Mouse (Mus musculus) right cerebral cortex, postnatal 25 days (tissue): ENCODE results near the gene Fubp3.

Source experiments
- DNase-seq: peaks from one replicate; pipeline ENCODE4 v3.0.0; 2022

Fubp3 gene

GRCm38 (mm10) chr2:31633531-31633930 is 61.1 kb downstream of the Fubp3 start:
- DNase-seq: no peak

GRCm38 (mm10) chr2:31635281-31636137 is 63.1 kb downstream of the Fubp3 start:
- no peak for DNase-seq

GRCm38 (mm10) chr2:31636138-31636741 is 63.8 kb downstream of the Fubp3 start:
- no peak for DNase-seq

GRCm38 (mm10) chr2:31636742-31637141 is 64.3 kb downstream of the Fubp3 start:
- DNase-seq: no peak

- DNase-seq: no peak
Measured at GRCm38 (mm10) chr2:31637311-31637710, 64.9 kb downstream of the Fubp3 start.

- no peak for DNase-seq
Measured at GRCm38 (mm10) chr2:31637807-31638206, 65.4 kb downstream of the Fubp3 start.

- DNase-seq: no peak
Measured at GRCm38 (mm10) chr2:31638581-31639465, 66.4 kb downstream of the Fubp3 start.

- no peak for DNase-seq
Measured at GRCm38 (mm10) chr2:31639466-31639760, 67.0 kb downstream of the Fubp3 start.

- no peak for DNase-seq
Measured at GRCm38 (mm10) chr2:31639901-31640608, 67.6 kb downstream of the Fubp3 start, which contains the start of gene Prdm12. Gene Prdm12 (plus strand): TSS chr2:31640037.

- DNase-seq: no peak
Measured at GRCm38 (mm10) chr2:31640609-31641507, 68.4 kb downstream of the Fubp3 start.

- DNase-seq: no peak
Measured at GRCm38 (mm10) chr2:31641508-31641830, 69.0 kb downstream of the Fubp3 start.

- DNase-seq: no peak
Measured at GRCm38 (mm10) chr2:31641929-31642328, 69.5 kb downstream of the Fubp3 start.

- peak; percentile 86 for DNase-seq
Measured at GRCm38 (mm10) chr2:31653971-31654853, 81.8 kb downstream of the Fubp3 start.

GRCm38 (mm10) chr2:31654854-31655559 is 82.6 kb downstream of the Fubp3 start:
- DNase-seq: no peak

- no peak for DNase-seq
Measured at GRCm38 (mm10) chr2:31656374-31656773, 83.9 kb downstream of the Fubp3 start.

GRCm38 (mm10) chr2:31662939-31663803 is 90.7 kb downstream of the Fubp3 start:
- DNase-seq: no peak

GRCm38 (mm10) chr2:31663804-31664180 is 91.3 kb downstream of the Fubp3 start:
- no peak for DNase-seq
